Mouse (Mus musculus): ENCODE measurements at regions not wholly inside any gene's neighbourhood (a gene's known extent, or its start where the extent isn't known, plus 50 kb on each side); places are given as distances from the start of the nearest gene placed in this dataset.
"Not testable (repeated sequence)": the region's sequence is repeated elsewhere in the genome, so short reads cannot be mapped to it uniquely, and the experiment has no call there.

DNA sequence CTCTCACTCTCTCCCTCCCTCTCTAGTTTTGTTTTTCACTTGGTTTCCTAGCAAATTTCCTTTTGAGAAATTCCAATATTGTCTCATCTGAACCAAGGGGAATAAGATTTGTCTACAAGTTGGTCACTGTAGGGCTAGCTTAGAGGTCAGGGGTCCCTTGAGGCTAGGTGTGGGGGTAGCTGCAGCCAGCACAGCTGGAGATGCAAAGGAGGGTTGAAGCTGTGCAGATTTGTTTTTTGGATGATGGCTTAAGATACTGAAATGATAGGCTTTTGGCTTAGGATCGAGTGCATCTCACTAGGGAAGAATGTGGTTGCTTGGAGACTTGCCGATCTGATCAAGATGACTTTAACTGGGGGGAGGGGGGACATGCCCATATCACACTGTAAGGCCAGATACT is 88.3 kb upstream of the Tmem28 start:
- peaks cover 10% of the 10 kb centered on the region; the same call in 1 of the 2 replicates for H3K27me3 ChIP-seq (replicated peaks)
- H3K27ac ChIP-seq: no peak overlapping the region
- no peaks in the 10 kb centered on the region for H3K36me3 ChIP-seq (replicated peaks)
- no peak for ATAC-seq (replicated peaks)
- H3K4me1 ChIP-seq: no peaks in the 10 kb centered on the region
- no peaks in the 10 kb centered on the region for H3K9me3 ChIP-seq
- no peak overlapping the region for H3K4me3 ChIP-seq
- H3K9ac ChIP-seq: no peak overlapping the region
- WGBS: 67% methylated on average over 2 of the region's 2 CpGs
- H3K4me2 ChIP-seq: no peak overlapping the region

DNA sequence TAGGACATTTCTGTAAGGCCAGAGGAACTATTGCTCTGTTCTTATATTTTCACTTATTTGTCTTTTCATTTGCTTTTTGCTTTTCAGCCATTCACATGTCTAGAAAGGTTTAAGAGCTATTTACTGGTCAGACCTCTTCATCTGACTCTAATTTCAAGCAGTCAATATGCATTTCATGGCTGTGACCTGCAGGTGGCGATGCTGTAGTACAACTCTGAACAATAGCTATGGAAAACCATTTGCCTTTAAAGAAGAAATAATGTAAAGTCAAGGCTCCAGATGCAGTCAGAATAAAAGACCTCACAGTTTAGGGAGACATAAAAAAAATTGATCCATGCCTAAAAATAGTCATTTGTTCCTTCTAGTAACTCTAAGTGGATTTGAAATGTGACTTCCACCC is 95.7 kb upstream of the Tmem28 start:
- Histone ChIP-seq H3K27me3 (replicated peaks) (no peaks in the 10 kb centered on the region), H3K27ac (no peak overlapping the region), H3K9me3 (no peaks in the 10 kb centered on the region), H3K4me2 (no peak overlapping the region), H3K4me1 (no peaks in the 10 kb centered on the region), H3K9ac (no peak overlapping the region), H3K4me3 (no peak overlapping the region), H3K36me3 (replicated peaks) (no peaks in the 10 kb centered on the region)
- 10% methylated on average over 1 of the region's 1 CpGs for WGBS
- no peak for ATAC-seq (replicated peaks)

DNA sequence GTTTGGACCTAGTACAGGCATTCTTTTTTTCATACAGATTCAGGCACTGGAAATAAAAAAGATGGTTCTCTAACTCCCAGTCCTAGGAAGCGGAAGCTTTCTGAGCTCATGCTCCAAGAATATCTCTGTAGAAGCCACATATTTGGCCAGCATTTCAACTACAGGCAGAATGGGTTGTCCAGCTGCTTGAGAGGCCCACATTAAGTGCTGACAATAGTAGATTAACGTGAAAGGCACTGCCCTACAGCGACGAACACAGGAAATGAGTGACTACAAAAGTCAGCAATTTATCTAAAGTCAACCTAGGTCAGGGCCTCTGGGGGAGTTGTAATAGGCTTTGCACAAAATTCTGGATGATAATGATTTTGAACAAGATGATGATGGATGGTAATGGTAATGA is 125.5 kb upstream of the Tmem28 start:
- Histone ChIP-seq H3K4me1 (no peaks in the 10 kb centered on the region), H3K27me3 (replicated peaks) (no peaks in the 10 kb centered on the region), H3K9ac (no peak overlapping the region), H3K36me3 (replicated peaks) (no peaks in the 10 kb centered on the region), H3K4me2 (no peak overlapping the region), H3K27ac (no peak overlapping the region), H3K4me3 (no peak overlapping the region), H3K9me3 (no peaks in the 10 kb centered on the region)
- 79% methylated on average over 4 of the region's 4 CpGs for WGBS
- ATAC-seq (replicated peaks): no peak

DNA sequence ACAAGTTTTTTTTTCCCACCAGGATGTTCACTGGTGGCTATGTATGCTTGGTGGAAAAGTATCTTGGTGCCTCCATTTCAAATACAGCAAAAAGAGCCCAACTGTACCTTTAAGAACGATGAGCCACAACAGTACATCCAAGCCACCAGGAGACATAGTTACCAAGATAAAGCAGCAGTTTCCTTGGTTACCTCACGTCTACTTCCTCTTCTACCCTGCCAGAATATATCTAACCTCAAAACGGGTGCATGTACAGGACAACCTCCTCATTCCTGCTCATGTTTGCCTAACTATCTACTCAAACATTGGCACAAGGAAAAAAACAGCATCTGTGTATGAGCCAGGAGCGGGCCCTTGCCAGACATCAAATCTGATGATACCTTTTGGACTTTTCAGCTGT is 129.8 kb upstream of the Tmem28 start:
- H3K27me3 ChIP-seq (replicated peaks): 0 out of 2 replicates have a peak, but pooled peaks cover 3% of the 10 kb centered on the region
- no peak for ATAC-seq (replicated peaks)
- H3K4me2 ChIP-seq: no peak overlapping the region
- no peaks in the 10 kb centered on the region for H3K4me1 ChIP-seq
- no peak overlapping the region for H3K4me3 ChIP-seq
- 59% methylated on average over 4 of the region's 4 CpGs for WGBS
- no peak overlapping the region for H3K27ac ChIP-seq
- H3K9me3 ChIP-seq: no peaks in the 10 kb centered on the region
- no peak overlapping the region for H3K9ac ChIP-seq
- H3K36me3 ChIP-seq (replicated peaks): no peaks in the 10 kb centered on the region

DNA sequence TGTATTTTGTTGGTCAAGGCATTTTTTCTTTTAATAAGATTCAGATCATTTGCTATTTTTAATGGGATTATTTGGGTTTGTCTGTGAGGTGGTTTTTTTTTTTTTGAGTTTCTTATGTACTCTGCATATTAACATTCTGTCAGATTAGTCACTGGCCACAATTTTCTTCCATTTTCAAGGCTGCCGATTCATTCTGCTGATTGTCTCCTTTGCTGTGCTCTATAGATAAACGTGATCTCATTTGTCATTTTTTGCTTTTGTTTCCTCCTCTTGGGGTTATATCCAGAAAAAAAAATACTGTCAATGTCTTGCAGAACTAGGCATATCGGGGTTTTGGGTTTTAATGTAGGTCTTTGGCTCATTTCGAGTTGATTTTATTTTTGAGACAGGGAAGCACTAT is 131.1 kb upstream of the Tmem28 start:
- no peak for ATAC-seq (replicated peaks)
- H3K9ac ChIP-seq: no peak overlapping the region
- no peak overlapping the region for H3K4me3 ChIP-seq
- no peak overlapping the region for H3K4me2 ChIP-seq
- no peaks in the 10 kb centered on the region for H3K4me1 ChIP-seq
- WGBS: 69% methylated on average over 4 of the region's 4 CpGs
- H3K36me3 ChIP-seq (replicated peaks): no peaks in the 10 kb centered on the region
- no peak overlapping the region for H3K27ac ChIP-seq
- H3K9me3 ChIP-seq: no peaks in the 10 kb centered on the region
- 0 out of 2 replicates have a peak, but pooled peaks cover 5% of the 10 kb centered on the region for H3K27me3 ChIP-seq (replicated peaks)

DNA sequence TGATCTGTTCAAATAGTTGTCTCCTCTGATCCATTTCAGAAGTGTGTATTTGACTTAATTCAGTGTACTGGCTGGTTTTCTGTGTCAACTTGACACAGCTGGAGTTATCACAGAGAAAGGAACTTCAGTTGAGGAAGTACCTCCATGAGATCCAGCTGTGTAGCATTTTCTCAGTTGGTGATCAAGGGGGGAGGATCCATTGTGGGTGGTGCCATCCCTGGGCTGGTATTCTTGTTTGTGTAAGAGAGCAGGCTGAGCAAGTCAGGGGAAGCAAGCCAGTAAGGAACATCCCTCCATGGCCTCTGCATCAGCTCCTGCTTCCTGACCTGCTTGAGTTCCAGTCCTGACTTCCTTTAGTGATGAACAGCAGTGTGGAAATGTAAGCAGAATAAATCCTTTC is 138.3 kb upstream of the Tmem28 start:
- not testable (repeated sequence) for H3K4me2 ChIP-seq; H3K9ac ChIP-seq; ATAC-seq (replicated peaks); H3K27ac ChIP-seq; H3K9me3 ChIP-seq; H3K36me3 ChIP-seq (replicated peaks); H3K4me3 ChIP-seq; H3K4me1 ChIP-seq
- peaks cover 14% of the 10 kb centered on the region for H3K27me3 ChIP-seq (replicated peaks)

DNA sequence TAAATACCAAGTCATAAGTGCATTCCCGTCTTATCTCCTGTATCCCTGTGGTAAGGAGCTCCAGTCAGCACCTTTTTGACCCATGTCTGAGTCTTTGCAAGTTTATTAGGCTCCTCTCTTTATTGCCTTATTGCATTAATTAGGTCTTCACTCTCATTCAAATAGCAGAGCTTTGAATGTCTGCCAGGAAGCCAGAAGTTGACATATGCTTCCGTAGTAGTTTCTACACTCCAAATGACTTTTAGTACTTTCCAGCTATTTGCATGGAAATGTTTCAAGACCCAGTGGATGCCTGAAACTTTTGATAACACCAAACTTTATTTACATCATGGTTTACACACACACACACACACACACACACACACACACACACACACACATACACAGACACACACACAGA is 153.2 kb upstream of the Tmem28 start:
- H3K27me3 ChIP-seq (replicated peaks): peaks cover 21% of the 10 kb centered on the region; the same call in 1 of the 2 replicates
- H3K9me3 ChIP-seq: no peaks in the 10 kb centered on the region
- H3K4me1 ChIP-seq: no peaks in the 10 kb centered on the region
- no peaks in the 10 kb centered on the region for H3K36me3 ChIP-seq (replicated peaks)
- no peak overlapping the region for H3K27ac ChIP-seq
- no peak overlapping the region for H3K4me2 ChIP-seq
- 68% methylated on average over 2 of the region's 2 CpGs for WGBS
- no peak for ATAC-seq (replicated peaks)
- no peak overlapping the region for H3K9ac ChIP-seq
- H3K4me3 ChIP-seq: no peak overlapping the region

DNA sequence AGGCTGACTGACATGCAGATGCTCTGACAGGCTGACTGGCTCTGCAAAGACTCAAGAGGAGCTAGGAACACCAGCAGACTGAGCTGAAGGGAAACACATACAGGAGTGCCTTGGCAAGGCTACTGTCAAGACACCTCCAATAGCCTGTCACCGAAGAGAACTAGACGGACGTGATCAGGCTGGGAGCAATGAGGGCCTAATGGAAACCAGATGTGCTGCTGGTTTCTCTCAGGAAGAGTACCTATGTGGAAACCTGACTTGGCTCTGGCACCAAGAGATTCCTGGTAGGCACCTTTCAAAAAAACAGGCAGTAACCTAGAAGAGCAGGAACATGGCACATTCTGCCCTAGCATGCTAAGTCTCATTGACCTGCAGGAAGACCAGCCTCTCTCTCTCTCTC is 158.3 kb upstream of the Tmem28 start:
- ATAC-seq (replicated peaks): no peak
- Histone ChIP-seq H3K36me3 (replicated peaks) (no peaks in the 10 kb centered on the region), H3K27me3 (replicated peaks) (peaks cover 27% of the 10 kb centered on the region), H3K4me1 (no peaks in the 10 kb centered on the region), H3K27ac (no peak overlapping the region), H3K9ac (no peak overlapping the region), H3K4me3 (no peak overlapping the region), H3K9me3 (no peaks in the 10 kb centered on the region), H3K4me2 (no peak overlapping the region)
- 76% methylated on average over 3 of the region's 3 CpGs for WGBS

DNA sequence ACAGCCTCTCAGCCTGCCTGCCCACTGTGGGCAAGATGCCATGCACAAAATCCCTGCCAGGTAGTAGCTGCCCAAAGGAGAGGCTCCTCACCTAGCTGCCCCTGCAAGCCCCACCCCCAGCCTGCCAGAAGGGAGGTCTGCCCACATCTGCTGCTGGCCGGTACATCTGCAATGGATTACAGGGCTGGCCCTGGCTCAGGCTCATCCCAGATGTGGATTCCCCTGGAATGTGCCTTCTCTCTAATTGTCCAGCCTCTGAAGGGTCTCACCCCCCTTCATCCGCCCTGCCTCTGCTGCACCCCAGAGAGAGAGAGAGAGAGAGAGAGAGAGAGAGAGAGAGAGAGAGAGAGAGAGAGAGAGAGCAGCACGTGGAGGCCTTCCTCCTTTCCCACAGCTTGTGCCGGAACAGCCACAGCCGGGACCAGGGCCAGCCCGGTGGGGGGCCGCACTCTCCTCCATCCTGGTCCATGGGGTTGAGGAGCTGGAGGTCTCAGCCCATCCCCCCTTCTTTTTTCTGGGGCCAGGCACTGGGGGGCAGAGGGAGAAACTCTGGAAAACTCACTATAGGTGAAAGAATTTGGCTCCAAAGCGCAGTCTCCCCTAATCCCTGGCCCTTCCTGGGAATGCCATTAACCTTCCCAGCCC is 161.2 kb upstream of the Tmem28 start:
- Histone ChIP-seq H3K4me1 (no peaks in the 10 kb centered on the region), H3K27me3 (replicated peaks) (peaks cover 24% of the 10 kb centered on the region), H3K27ac (no peak overlapping the region), H3K4me2 (no peak overlapping the region), H3K36me3 (replicated peaks) (no peaks in the 10 kb centered on the region), H3K9me3 (no peaks in the 10 kb centered on the region), H3K9ac (no peak overlapping the region), H3K4me3 (no peak overlapping the region)
- no peak for ATAC-seq (replicated peaks)
- 32% methylated on average over 8 of the region's 8 CpGs for WGBS

DNA sequence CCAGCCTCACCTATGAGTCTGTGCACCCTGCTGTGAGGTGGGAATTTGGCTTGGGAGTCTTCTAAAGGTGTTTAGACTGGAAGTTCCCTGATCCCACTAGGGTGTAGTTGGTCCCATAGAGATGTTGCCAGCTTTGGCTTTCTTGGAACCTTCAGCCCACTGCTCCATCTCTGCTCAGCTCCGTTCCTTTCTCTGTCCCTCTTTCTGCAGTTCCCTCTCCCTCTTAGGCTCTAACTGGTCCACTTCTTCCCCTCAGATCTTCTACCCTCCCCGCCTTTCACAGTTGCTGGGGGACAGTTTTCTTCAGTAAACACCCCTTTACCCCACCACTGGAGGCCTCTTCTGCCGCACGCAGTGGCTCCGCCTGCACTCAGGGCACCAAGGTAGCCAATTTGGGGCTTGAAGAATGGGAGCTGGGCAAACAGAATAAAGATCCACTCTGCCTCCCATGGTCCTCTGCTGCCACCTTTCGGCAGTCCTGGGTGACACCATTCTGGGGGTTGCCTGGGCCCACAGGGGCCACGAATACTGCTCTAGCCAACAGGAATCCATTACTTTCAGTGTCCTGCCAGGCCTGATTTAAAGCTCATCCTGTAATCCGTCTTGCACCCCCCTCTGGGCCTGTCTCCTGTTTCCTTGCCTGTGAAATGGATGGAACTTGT is 162.9 kb upstream of the Tmem28 start:
- ATAC-seq (replicated peaks): peak; percentile 75; the same call in 1 of the 2 replicates
- Histone ChIP-seq H3K9me3 (no peaks in the 10 kb centered on the region), H3K27ac (no peak overlapping the region), H3K4me3 (no peak overlapping the region), H3K4me1 (no peaks in the 10 kb centered on the region), H3K27me3 (replicated peaks) (peaks cover 15% of the 10 kb centered on the region), H3K36me3 (replicated peaks) (no peaks in the 10 kb centered on the region), H3K9ac (no peak overlapping the region), H3K4me2 (no peak overlapping the region)
- 27% methylated on average over 8 of the region's 8 CpGs for WGBS

DNA sequence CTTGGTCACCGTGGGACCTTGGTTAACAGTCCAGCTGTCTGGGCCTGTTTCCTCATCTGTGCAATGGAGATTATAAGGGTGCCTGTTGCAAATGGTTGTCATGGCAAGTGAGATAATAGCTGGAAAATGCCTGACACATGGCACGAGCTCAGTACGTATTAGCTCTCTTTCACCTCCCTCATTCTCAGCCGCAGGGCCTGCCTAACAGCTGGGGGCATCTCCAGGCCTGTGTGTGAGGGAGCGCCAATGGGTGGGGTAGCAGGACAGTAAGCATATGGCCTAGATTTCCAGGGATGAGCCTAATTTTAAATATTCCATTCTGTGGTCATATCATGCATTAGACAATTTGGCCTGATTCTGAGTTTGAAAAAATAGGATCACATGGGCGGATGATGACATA is 163.8 kb upstream of the Tmem28 start:
- 51% methylated on average over 6 of the region's 6 CpGs for WGBS
- no peaks in the 10 kb centered on the region for H3K9me3 ChIP-seq
- no peak overlapping the region for H3K27ac ChIP-seq
- no peaks in the 10 kb centered on the region for H3K36me3 ChIP-seq (replicated peaks)
- no peaks in the 10 kb centered on the region for H3K4me1 ChIP-seq
- no peak overlapping the region for H3K4me2 ChIP-seq
- ATAC-seq (replicated peaks): no peak
- no peak overlapping the region for H3K9ac ChIP-seq
- H3K4me3 ChIP-seq: no peak overlapping the region
- peaks cover 15% of the 10 kb centered on the region for H3K27me3 ChIP-seq (replicated peaks)

DNA sequence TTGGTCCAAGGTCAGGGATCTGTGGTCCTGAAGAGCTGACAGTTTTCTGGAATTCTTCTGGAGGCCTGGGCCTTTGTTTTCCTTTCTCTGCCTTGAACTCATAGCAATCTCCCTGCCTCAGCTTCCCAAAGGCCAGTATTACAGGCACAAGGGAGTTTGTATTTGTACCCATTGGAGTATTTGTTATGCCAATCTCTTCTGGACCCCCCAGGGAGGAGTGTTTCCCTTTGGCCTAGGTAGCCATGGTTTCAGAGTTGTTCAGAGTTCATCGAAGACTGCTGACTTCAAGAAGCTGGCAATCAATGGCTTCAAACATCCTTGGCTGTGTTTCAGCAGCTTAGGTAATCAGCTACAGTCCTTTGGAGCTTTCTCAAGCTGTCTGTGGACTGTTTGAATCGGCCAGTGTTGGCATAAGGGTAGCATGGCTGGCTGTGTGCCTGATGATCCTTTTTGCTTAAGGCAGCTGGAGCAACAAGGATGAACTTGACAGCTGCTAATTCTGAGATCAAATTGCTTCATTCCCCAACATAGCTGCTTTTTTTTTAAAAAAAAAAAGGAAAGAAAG is 161.2 kb upstream of the Pja1 start:
- H3K36me3 ChIP-seq (replicated peaks): no peaks in the 10 kb centered on the region
- no peak for ATAC-seq (replicated peaks)
- 53% methylated on average over 2 of the region's 2 CpGs for WGBS
- no peak overlapping the region for H3K27ac ChIP-seq
- H3K4me1 ChIP-seq: no peaks in the 10 kb centered on the region
- no peak overlapping the region for H3K4me2 ChIP-seq
- no peaks in the 10 kb centered on the region for H3K9me3 ChIP-seq
- no peak overlapping the region for H3K9ac ChIP-seq
- H3K27me3 ChIP-seq (replicated peaks): peaks cover 16% of the 10 kb centered on the region; the same call in 1 of the 2 replicates
- H3K4me3 ChIP-seq: no peak overlapping the region
